Mouse (Mus musculus): ENCODE results near the gene Bbs2. TPM values are rescaled to one million over a fixed set of nuclear protein-coding genes. Genes with fewer than 3 reads are reported as not detected.

Gene Bbs2
- polyA plus RNA-seq, 1 experiment from 2014 or later, result 7.3 TPM

DNA sequence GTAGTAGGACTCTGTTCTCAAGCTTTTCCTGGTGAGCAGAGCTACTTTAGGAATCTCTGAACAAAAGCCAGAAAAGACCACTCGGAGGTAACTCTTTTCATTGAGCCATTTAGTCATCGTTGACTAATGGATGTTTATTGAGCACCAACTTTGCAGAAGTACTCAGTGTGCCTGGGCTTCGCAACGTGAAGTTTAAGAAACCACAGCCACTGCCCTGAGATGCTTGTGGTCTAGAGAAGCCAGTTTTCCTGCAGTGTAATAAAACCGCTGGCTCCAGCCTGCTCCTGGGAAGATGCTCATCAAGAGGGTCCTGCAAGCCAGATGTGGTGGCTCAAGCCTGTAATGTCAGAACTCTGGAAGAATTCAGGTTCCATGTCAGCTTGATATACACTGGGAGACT is 33.4 kb upstream of the Bbs2 start:
- ATAC-seq, result no peak
- 62% methylated on average over 5 of the region's 5 CpGs for WGBS

DNA sequence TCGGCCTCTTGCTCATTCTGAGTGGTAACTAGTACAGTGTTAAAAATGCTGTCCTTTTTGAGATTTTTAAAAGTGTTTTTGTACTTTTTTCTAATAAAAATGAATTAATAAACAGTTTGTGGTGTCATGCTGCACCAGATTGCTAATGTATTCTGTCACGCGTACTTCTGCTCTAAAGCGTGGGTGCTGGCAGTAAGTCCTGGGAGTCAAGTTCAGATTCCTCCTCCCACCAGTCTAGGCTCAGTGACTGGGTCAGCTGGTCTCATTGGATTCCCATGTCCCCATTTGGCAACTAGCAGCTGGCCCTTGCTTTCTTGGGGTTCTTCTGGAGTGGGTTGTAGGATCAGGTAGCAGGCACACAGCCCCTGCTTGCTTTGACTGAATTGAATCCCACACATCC is 31.4 kb upstream of the Bbs2 start:
- H3K4me3 ChIP-seq (ENCODE audit: low read depth, low read length), result no peak overlapping the region
- TF ChIP-seq EP300 (IDR thresholded peaks at IDR 0.05), result no peak
- no peak for TF ChIP-seq CTCF (IDR thresholded peaks at IDR 0.05)
- no peak for DNase-seq (ENCODE audit: low spot score)
- no peak overlapping the region for H3K9ac ChIP-seq (replicated peaks; ENCODE audit: low read depth)
- H3K27me3 ChIP-seq (replicated peaks; ENCODE audit: insufficient read depth, low read length), result no peaks in the 10 kb centered on the region
- H3K4me1 ChIP-seq (ENCODE audit: insufficient read depth, low read depth, low read length), result no peaks in the 10 kb centered on the region
- no peaks in the 10 kb centered on the region for H3K36me3 ChIP-seq (ENCODE audit: insufficient read depth, low read length)
- no peaks in the 10 kb centered on the region for H3K9me3 ChIP-seq (ENCODE audit: low read length)
- WGBS, result 89% methylated on average over 4 of the region's 4 CpGs
- no peak for ATAC-seq
- H3K27ac ChIP-seq (ENCODE audit: low read length), result no peak overlapping the region
- no peak overlapping the region for H3K4me2 ChIP-seq (replicated peaks; ENCODE audit: low read depth, low read length)

More for the DNA sequence above, 33.4 kb upstream of the Bbs2 start:
- no peaks in the 10 kb centered on the region for H3K36me3 ChIP-seq (ENCODE audit: insufficient read depth, low read length)
- DNase-seq (ENCODE audit: low spot score), result no peak
- TF ChIP-seq EP300 (IDR thresholded peaks at IDR 0.05), result no peak
- no peak overlapping the region for H3K4me2 ChIP-seq (replicated peaks; ENCODE audit: low read depth, low read length)
- H3K4me1 ChIP-seq (ENCODE audit: insufficient read depth, low read depth, low read length), result no peaks in the 10 kb centered on the region
- H3K9ac ChIP-seq (replicated peaks; ENCODE audit: low read depth), result no peak overlapping the region
- no peak overlapping the region for H3K27ac ChIP-seq (ENCODE audit: low read length)
- H3K27me3 ChIP-seq (replicated peaks; ENCODE audit: insufficient read depth, low read length), result no peaks in the 10 kb centered on the region
- H3K4me3 ChIP-seq (ENCODE audit: low read depth, low read length), result no peak overlapping the region
- no peaks in the 10 kb centered on the region for H3K9me3 ChIP-seq (ENCODE audit: low read length)

DNA sequence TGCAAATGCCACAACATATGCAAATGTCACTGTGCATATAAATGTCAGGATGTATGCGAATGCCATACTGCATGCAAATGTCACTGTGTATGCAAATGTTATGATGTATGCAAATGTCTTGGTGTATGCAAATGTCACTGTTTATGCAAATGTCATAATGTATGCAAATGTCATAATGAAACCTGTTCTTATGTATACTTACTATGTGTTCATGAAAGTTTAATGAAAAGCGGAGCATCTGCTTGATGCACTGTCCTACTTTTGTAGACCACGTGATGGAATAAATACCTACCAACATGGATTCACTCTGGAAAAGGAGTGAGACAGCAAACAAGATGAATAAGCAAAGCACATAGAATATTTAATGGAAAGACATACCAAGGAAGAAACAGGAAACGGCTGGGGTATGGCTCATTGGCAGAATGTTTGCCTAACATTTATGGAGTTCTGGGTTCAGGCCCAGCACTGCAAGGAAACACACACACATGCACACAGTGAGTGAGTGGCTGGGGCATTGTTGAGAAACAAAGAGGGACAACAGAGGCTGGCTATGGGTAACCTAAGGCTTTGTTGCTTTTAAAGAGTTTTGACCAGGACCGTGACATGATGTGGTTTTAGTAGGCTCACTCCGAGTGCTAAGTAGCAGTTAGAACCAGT is 30.5 kb upstream of the Bbs2 start:
- Histone ChIP-seq H3K9me3 (ENCODE audit: low read length) (no peaks in the 10 kb centered on the region), H3K4me3 (ENCODE audit: low read depth, low read length) (no peak overlapping the region), H3K36me3 (ENCODE audit: insufficient read depth, low read length) (no peaks in the 10 kb centered on the region), H3K4me2 (replicated peaks; ENCODE audit: low read depth, low read length) (no peak overlapping the region), H3K27ac (ENCODE audit: low read length) (no peak overlapping the region), H3K9ac (replicated peaks; ENCODE audit: low read depth) (no peak overlapping the region), H3K27me3 (replicated peaks; ENCODE audit: insufficient read depth, low read length) (no peaks in the 10 kb centered on the region), H3K4me1 (ENCODE audit: insufficient read depth, low read depth, low read length) (no peaks in the 10 kb centered on the region)
- ATAC-seq, result no peak
- DNase-seq (ENCODE audit: low spot score), result no peak
- 83% methylated on average over 6 of the region's 6 CpGs for WGBS
- TF ChIP-seq EP300 (IDR thresholded peaks at IDR 0.05) (no peak), CTCF (IDR thresholded peaks at IDR 0.05) (no peak)

GRCm38 (mm10) chr8:94127711-94128110 is 29.0 kb upstream of the Bbs2 start:
- H3K4me3 ChIP-seq (ENCODE audit: low read depth, low read length), result no peak overlapping the region
- no peak for ATAC-seq

GRCm38 (mm10) chr8:94122711-94123468 is 24.2 kb upstream of the Bbs2 start:
- no peak for DNase-seq (ENCODE audit: low spot score)
- TF ChIP-seq EP300 (IDR thresholded peaks at IDR 0.05), result no peak
- TF ChIP-seq CTCF (IDR thresholded peaks at IDR 0.05), result no peak
- no peak for ATAC-seq
- Histone ChIP-seq H3K9me3 (ENCODE audit: low read length) (no peaks in the 10 kb centered on the region), H3K4me1 (ENCODE audit: insufficient read depth, low read depth, low read length) (no peaks in the 10 kb centered on the region), H3K36me3 (ENCODE audit: insufficient read depth, low read length) (no peaks in the 10 kb centered on the region), H3K9ac (replicated peaks; ENCODE audit: low read depth) (no peak overlapping the region), H3K4me2 (replicated peaks; ENCODE audit: low read depth, low read length) (no peak overlapping the region), H3K27ac (ENCODE audit: low read length) (no peak overlapping the region), H3K4me3 (ENCODE audit: low read depth, low read length) (no peak overlapping the region), H3K27me3 (replicated peaks; ENCODE audit: insufficient read depth, low read length) (no peaks in the 10 kb centered on the region)
- 40% methylated on average over 8 of the region's 8 CpGs for WGBS

More at GRCm38 (mm10) chr8:94127711-94128110, 29.0 kb upstream of the Bbs2 start:
- no peak for TF ChIP-seq CTCF (IDR thresholded peaks at IDR 0.05)
- WGBS, result 77% methylated on average over 6 of the region's 6 CpGs
- DNase-seq (ENCODE audit: low spot score), result no peak
- H3K27me3 ChIP-seq (replicated peaks; ENCODE audit: insufficient read depth, low read length), result no peaks in the 10 kb centered on the region
- H3K4me1 ChIP-seq (ENCODE audit: insufficient read depth, low read depth, low read length), result no peaks in the 10 kb centered on the region
- H3K27ac ChIP-seq (ENCODE audit: low read length), result no peak overlapping the region
- no peak overlapping the region for H3K4me2 ChIP-seq (replicated peaks; ENCODE audit: low read depth, low read length)
- no peak overlapping the region for H3K9ac ChIP-seq (replicated peaks; ENCODE audit: low read depth)
- H3K9me3 ChIP-seq (ENCODE audit: low read length), result no peaks in the 10 kb centered on the region
- H3K36me3 ChIP-seq (ENCODE audit: insufficient read depth, low read length), result no peaks in the 10 kb centered on the region

- TF ChIP-seq EP300 (IDR thresholded peaks at IDR 0.05) (no peak), CTCF (IDR thresholded peaks at IDR 0.05) (no peak)
- H3K4me3 ChIP-seq (ENCODE audit: low read depth, low read length), result no peak overlapping the region
- no peaks in the 10 kb centered on the region for H3K4me1 ChIP-seq (ENCODE audit: insufficient read depth, low read depth, low read length)
- H3K9ac ChIP-seq (replicated peaks; ENCODE audit: low read depth), result no peak overlapping the region
- no peak for ATAC-seq
- no peaks in the 10 kb centered on the region for H3K27me3 ChIP-seq (replicated peaks; ENCODE audit: insufficient read depth, low read length)
- H3K9me3 ChIP-seq (ENCODE audit: low read length), result no peaks in the 10 kb centered on the region
- H3K36me3 ChIP-seq (ENCODE audit: insufficient read depth, low read length), result no peaks in the 10 kb centered on the region
- WGBS, result 85% methylated on average over 9 of the region's 9 CpGs
- DNase-seq (ENCODE audit: low spot score), result no peak
- H3K27ac ChIP-seq (ENCODE audit: low read length), result no peak overlapping the region
- H3K4me2 ChIP-seq (replicated peaks; ENCODE audit: low read depth, low read length), result no peak overlapping the region
Observed at GRCm38 (mm10) chr8:94121625-94122024, 22.9 kb upstream of the Bbs2 start.
